Mouse (Mus musculus) spleen, adult 2 months (tissue): ENCODE data around the gene Kcnh7.

ENCODE experiments used
- CTCF ChIP-seq: fragments of 200-500 bp; IDR thresholded peaks from 2 replicates; pipeline ENCODE4 v1.5.1; 2011; ENCODE audit warnings: mild to moderate bottlenecking, inconsistent platforms; ENCODE audit not compliant: insufficient read depth, insufficient read length, insufficient replicate concordance; ENCODE audit errors: extremely low read depth
- POLR2A ChIP-seq: fragments of 200-500 bp; IDR thresholded peaks from 2 replicates; pipeline ENCODE4 v1.6.1; 2011; ENCODE audit warnings: low read depth, low read length, inconsistent platforms

- no peak for TF ChIP-seq POLR2A
- TF ChIP-seq CTCF, result no peak
These were observed 513.3 kb downstream of the Kcnh7 start for GRCm38 (mm10) chr2:62670767-62671166.
